Mouse (Mus musculus) erythroblast, adult 5-6 weeks (primary cell): ENCODE data around the gene Fermt3. TPM values are rescaled to one million over a fixed set of nuclear protein-coding genes. Genes with fewer than 3 reads are reported as not detected.

ENCODE experiments used
- ATAC-seq: replicated peaks from 2 replicates; pipeline ENCODE4 v1.8.0; 2016; ENCODE audit warnings: moderate number of reproducible peaks, mild to moderate bottlenecking, moderate TSS enrichment, inconsistent platforms; ENCODE audit not compliant: poor library complexity, low FRiP score, severe bottlenecking
- total RNA-seq, 2 experiments: library from RNA; stranded (forward) in 1 of 2; stranded (reverse) in 1 of 2; fragments of 150-400 nt in 1 of 2; fragments of 200-764, 138-1000 nt in 1 of 2; gene quantifications; 2 replicates each; pipeline versions ENCODE4 v1.2.3 to v1.2.4; 2015 to 2017; ENCODE audit warnings: low replicate concordance in 2 of 2

The Fermt3 gene
- total RNA-seq, 2 experiments from 2014 or later, result 20.8 to 49.0 TPM

GRCm38 (mm10) chr19:6975537-6976521 lies 43.4 kb downstream of the Fermt3 start, which contains the start of gene Plcb3:
Gene Plcb3, minus strand, starts transcription at chr19:6976470.
- ATAC-seq, result no peak

- ATAC-seq, result peak; percentile 59
Measured at GRCm38 (mm10) chr19:6974211-6975205, 44.8 kb downstream of the Fermt3 start, which contains the start of gene Ppp1r14b. Gene Ppp1r14b, plus strand, starts transcription at chr19:6974968.

GRCm38 (mm10) chr19:6973581-6974190 lies 45.6 kb downstream of the Fermt3 start:
- ATAC-seq, result no peak

- no peak for ATAC-seq
Measured at GRCm38 (mm10) chr19:6972247-6972917, 46.9 kb downstream of the Fermt3 start.

- no peak for ATAC-seq
Measured at GRCm38 (mm10) chr19:6971644-6972043, 47.6 kb downstream of the Fermt3 start.

GRCm38 (mm10) chr19:6970460-6971085 lies 48.7 kb downstream of the Fermt3 start:
- no peak for ATAC-seq

- peak; percentile 48 for ATAC-seq
Measured at GRCm38 (mm10) chr19:6969665-6970381, 49.4 kb downstream of the Fermt3 start.

GRCm38 (mm10) chr19:6969291-6969664 lies 50.0 kb downstream of the Fermt3 start:
- no peak for ATAC-seq

GRCm38 (mm10) chr19:6968491-6969271 lies 50.6 kb downstream of the Fermt3 start:
- no peak for ATAC-seq

- no peak for ATAC-seq
Measured at GRCm38 (mm10) chr19:6956461-6956860, 62.8 kb downstream of the Fermt3 start.

GRCm38 (mm10) chr19:6955424-6955823 lies 63.8 kb downstream of the Fermt3 start:
- ATAC-seq, result no peak

GRCm38 (mm10) chr19:6954046-6954445 lies 65.2 kb downstream of the Fermt3 start:
- no peak for ATAC-seq

- no peak for ATAC-seq
Measured at GRCm38 (mm10) chr19:6952712-6953037, 66.6 kb downstream of the Fermt3 start.

- 0 out of 2 replicates have a peak, but pooled peaks have one; percentile 29 for ATAC-seq
Measured at GRCm38 (mm10) chr19:6951994-6952711, 67.1 kb downstream of the Fermt3 start.

- ATAC-seq, result peak; percentile 78
Measured at GRCm38 (mm10) chr19:6951381-6951968, 67.8 kb downstream of the Fermt3 start.

- ATAC-seq, result no peak
Measured at GRCm38 (mm10) chr19:6950613-6951153, 68.6 kb downstream of the Fermt3 start.
